Mouse (Mus musculus): ENCODE results near the gene Gm10322.
A peak's percentile ranks its signal among the peaks of the same experiment; 100 is the strongest.

Gm10322 gene

GRCm38 (mm10) chr10:59615981-59616520 is at the start of gene Gm10322:
Gene Gm10322, plus strand, starts transcription at chr10:59616063.
- DNase-seq, result peak in 1 of 2 experiments; percentile 58

GRCm38 (mm10) chr10:59566968-59567367 is 48.9 kb upstream of the Gm10322 start:
- no peak for DNase-seq

GRCm38 (mm10) chr10:59568665-59569480 is 47.0 kb upstream of the Gm10322 start:
- DNase-seq, result no peak

- DNase-seq, result no peak
Observed at GRCm38 (mm10) chr10:59569481-59569869, 46.4 kb upstream of the Gm10322 start.

- peak; percentile 12 to 22 for DNase-seq
Observed at GRCm38 (mm10) chr10:59570360-59570759, 45.5 kb upstream of the Gm10322 start.

- DNase-seq, result no peak
Observed at GRCm38 (mm10) chr10:59570780-59571179, 45.1 kb upstream of the Gm10322 start.

- no peak for DNase-seq
Observed at GRCm38 (mm10) chr10:59571273-59571672, 44.6 kb upstream of the Gm10322 start.

- DNase-seq, result no peak
Observed at GRCm38 (mm10) chr10:59571964-59572363, 43.9 kb upstream of the Gm10322 start.

- no peak for DNase-seq
Observed at GRCm38 (mm10) chr10:59576305-59576704, 39.6 kb upstream of the Gm10322 start.

- peak; percentile 26 to 31 for DNase-seq
Observed at GRCm38 (mm10) chr10:59577871-59578801, 37.7 kb upstream of the Gm10322 start.

GRCm38 (mm10) chr10:59579645-59580044 is 36.2 kb upstream of the Gm10322 start:
- no peak for DNase-seq

- no peak for DNase-seq
Observed at GRCm38 (mm10) chr10:59580593-59581149, 35.2 kb upstream of the Gm10322 start.

GRCm38 (mm10) chr10:59581826-59582543 is 33.9 kb upstream of the Gm10322 start:
- DNase-seq, result no peak

- no peak for DNase-seq
Observed at GRCm38 (mm10) chr10:59585621-59586020, 30.2 kb upstream of the Gm10322 start.

GRCm38 (mm10) chr10:59586821-59587220 is 29.0 kb upstream of the Gm10322 start:
- no peak for DNase-seq

- DNase-seq, result no peak
Observed at GRCm38 (mm10) chr10:59588135-59588534, 27.7 kb upstream of the Gm10322 start.

GRCm38 (mm10) chr10:59589420-59589819 is 26.4 kb upstream of the Gm10322 start:
- peak; percentile 42 to 48 for DNase-seq

- DNase-seq, result no peak
Observed at GRCm38 (mm10) chr10:59589856-59590255, 26.0 kb upstream of the Gm10322 start.

GRCm38 (mm10) chr10:59590606-59591005 is 25.3 kb upstream of the Gm10322 start:
- no peak for DNase-seq

GRCm38 (mm10) chr10:59593826-59594570 is 21.9 kb upstream of the Gm10322 start:
- peak; percentile 23 to 44 for DNase-seq

- DNase-seq, result no peak
Observed at GRCm38 (mm10) chr10:59600516-59600915, 15.3 kb upstream of the Gm10322 start.

- DNase-seq, result no peak
Observed at GRCm38 (mm10) chr10:59602043-59602442, 13.8 kb upstream of the Gm10322 start.

All from B cell, adult 2 months (primary cell).